Mouse (Mus musculus) skeletal muscle tissue, adult 2 months (tissue): ENCODE measurements around the gene Efcab11.
A peak's percentile ranks its signal among the peaks of the same experiment; 100 is the strongest.

Experiments used
- DNase-seq: peaks from one replicate; pipeline ENCODE4 v3.0.0-alpha.2; 2012; ENCODE audit warnings: low read depth, low spot score

The Efcab11 gene

DNA sequence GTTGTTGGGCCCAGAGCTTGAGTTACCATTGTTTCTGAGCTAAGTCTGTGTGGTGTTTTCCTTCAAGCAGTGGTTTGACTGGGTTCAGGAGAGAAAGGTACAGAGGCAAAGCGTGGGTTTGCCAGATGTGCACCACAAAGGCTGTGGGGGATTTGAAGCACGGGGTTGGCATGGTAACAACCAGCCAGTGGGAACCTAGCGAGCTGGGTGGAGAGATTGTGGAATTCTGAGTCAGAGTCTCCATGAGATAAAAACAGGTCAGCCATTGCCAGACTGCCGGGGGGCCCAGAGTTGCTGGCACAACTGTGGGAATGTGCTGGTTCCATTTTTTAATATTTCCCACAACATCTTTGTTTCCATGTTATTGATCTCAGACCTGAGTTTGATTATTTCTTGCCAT lies 202.6 kb downstream of the Efcab11 start:
- DNase-seq: no peak

DNA sequence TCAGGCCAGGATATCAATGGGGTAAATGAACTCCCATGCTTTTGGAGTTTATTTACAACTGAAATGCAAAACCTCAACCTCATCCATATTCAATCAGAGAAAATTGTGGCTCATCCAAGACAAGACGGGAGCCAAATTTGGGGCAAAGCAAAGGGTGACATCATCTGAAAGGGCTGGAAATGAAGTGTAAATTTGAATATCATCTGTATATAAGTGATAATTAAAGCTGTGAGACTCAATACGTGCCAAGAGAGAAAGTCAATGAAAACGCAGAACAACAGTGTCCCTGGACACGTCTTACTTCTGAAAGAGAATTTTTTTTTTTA lies 212.4 kb downstream of the Efcab11 start:
- no peak for DNase-seq

DNA sequence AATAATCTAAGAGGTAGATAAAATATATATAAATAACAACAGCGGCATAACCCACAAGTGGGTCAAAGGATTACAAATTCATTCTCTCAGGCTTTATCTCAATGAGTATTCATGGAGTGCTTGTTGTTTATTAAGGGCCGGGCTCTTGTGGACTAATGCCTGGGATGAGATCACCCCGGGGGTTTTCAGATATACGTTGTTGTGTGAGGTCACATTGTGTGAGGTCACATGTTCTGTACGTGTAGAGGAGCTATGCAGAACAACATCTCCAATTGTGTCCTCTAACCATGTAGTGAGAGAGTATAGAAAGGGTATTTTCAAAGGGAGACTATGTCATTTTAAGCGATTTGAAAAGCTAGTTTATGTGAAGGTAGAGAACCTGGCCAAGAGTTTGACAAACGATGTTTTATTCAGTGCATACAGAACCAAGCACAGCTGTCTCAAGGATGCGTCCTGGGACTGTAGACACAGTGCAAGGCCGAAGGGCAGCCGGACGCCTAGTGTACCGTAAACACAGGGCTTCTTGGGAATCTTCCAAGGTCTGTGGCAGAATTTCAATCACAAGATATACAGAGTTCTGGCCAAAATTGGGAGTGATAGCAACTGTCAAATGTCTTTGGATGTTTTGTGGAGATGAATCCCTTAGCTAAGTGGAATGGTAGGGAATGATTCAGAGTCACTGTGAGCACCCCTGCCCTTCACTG lies 212.9 kb downstream of the Efcab11 start:
- DNase-seq: no peak

DNA sequence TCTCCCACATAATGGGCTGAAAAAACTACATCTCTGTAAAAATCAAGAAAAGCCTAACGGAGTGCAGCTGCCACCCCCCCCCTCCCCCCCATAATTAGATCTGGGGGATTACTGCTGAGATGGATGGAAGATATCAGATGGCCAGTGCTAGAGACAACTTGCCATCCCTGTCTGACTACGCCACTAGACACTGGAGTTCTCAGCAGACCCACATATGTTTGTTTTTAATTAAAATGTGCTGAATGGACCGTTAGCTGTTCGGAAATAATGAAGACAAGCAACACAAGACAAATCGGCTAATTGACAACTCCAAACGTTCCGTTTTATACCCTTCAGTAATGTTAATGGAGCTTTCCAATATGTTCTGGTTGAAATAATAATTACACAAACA lies 213.5 kb downstream of the Efcab11 start:
- no peak for DNase-seq

DNA sequence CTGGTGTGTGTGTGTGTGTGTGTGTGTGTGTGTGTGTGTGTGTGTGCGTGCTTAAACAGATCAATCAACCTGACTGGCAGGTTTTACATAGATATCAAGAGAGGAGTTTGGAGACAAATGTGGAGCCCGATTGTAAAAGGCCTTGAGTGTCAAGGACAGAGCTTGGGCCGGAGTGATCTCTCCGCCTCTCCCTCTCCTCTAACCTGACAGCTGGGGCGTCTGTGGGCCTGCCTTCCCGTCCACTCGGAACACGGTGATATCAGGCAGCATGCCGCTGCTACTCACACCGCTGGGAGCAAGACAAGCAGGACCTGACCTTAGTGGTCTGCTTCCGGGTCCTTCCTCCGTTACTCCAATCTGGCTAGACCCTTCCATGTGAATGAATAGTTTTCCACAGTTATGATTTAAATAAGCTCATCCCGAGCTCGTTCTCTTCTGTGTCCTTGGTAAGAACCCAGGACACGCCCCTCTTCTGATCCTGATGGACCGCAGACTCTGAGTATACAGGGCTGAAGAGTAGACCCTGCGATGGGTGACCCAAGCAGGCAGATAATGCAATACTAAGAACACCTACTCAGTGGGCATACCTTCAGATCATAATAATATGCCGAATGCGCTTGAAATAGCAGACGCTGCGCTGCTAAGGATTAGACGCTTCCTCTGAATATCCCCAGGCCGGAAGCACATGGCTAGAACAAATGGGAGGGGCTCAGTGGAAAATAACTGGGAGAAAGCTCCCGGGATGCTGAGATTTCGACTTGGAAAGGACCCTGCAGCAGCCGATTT lies 214.1 kb downstream of the Efcab11 start:
- DNase-seq: peak; percentile 30

DNA sequence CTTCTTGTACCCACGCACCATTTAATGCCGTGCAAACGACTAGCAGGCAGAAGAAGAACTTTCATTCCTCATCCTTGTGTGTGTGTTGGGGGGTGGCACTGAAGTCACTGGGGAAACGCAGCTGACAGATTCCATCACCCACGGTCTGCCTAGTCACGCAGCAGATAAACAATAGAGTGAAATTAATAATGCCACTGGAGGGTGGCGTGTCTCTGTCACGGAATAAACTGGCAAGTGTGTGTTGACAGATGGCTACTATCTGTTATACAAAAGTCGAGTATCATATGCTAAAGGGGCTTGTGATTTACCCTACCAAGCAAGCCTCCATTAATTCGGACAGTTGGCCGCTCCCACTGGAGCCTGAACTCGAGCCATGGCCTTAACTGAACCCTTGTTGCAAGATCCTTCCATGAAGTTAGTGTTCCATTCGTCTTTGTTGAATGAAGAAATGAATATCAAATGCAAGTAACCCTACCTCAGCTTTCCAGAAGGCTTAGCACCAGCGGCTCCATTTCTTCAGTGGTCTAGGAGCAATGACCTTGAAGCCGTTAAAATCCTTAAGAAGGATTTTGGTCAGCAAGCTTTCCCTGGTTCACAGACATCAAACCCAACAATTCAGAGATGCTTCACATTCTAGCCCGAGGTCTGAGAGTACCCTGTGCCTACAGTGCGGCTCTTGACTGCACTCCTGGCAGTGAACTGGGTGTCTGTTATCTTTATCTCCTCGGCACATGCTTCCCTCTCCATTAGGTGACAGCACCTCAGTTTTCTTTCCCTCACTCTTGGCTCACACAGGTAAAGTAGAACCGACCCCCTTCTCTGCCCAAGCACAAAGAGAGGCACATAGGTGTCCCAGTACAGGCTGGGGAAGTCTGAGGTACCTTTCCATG lies 229.0 kb downstream of the Efcab11 start:
- peak; percentile 23 for DNase-seq

DNA sequence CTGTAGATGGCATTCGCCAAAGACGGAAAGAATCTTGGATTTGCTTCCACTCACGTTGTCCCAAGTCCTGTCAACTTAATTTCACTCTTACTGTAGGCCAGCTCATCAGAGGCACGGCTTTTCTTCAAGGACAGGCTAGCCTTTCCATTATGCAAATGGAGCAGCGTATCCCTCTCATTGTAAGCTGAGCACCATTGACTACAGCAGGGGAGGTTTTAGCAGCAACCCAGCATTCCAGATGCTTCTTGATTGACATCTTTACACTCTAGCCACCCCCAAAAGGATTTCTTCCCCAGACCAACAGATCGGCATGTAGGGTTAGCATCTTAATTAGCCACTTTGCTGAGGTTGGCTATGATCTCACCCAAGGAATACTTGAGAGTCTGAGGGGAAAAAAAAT lies 231.8 kb downstream of the Efcab11 start:
- no peak for DNase-seq

DNA sequence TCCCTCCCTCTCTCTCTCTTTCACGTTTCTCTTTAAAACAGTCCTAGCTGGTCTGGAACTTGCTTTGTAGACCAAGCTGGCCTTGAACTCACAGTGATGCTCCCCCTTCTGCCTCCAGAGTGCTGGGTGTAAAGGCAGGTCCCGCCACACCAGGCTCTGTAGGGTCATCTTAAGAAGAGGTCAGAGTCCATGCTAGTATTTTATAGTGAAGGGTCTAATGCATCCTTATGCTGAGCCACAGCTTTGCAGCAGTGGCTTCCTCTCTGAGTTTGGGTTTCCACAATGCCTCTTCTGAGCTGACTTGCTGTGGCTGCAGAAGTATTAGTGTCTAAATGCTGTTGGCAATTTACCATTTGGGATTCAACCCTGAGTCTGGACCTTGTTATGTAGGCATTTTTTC lies 234.5 kb downstream of the Efcab11 start:
- no peak for DNase-seq

DNA sequence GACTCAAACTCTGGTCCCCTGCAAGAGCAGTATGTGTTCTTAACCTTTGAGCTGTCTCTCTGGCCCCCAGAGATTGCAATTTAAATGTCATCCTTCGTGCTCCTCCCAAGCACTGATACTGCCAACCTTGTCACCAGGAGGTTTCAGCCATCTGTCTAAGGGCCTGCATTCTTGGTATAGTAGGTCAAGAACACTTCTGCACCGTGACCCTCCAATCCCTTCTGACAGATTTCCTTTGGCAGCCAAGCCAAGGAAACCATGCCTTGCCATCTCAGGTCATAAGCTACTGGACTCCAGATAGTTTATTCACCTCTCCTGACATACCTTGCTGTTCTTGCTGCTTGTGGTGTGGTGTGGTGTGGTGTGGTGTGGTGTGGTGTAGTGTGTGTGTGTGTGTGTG lies 235.5 kb downstream of the Efcab11 start:
- no peak for DNase-seq

DNA sequence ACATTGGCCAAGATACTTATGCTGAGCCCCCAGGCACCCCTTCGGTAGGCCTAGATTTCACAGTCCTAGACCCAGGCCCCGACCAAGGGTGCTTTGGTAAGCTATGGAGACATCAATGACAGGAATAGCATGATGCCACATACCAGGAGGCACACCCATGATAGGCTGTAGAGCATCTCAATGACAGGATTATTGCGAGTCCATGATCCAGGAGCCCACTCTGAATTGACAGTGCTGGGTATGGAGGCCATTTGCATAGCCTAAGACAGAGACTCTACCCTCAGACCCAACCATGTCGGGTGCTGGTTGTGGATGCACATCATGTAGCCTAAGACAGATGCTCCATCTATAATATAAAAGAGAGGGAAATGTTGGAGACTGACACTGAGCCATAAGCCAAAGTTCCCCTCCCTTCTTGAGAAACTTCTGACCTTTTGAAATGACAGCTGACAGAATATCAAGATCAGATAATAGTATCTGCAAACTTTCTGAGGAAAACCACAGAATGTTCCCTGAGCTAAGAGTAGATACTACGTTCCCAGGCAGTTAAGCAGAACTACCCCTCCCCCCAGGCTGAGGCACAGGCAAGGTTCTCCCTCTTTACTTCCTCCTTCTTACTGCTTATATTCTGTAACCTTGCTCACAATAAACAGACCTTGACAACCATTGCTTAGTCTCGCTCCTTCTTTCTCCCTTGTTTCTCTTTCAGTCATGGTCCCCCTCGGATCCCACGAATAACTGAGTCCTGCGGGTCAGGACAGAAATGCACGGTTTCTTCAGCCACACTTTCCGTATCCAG lies 237.5 kb downstream of the Efcab11 start:
- peak; percentile 46 for DNase-seq

DNA sequence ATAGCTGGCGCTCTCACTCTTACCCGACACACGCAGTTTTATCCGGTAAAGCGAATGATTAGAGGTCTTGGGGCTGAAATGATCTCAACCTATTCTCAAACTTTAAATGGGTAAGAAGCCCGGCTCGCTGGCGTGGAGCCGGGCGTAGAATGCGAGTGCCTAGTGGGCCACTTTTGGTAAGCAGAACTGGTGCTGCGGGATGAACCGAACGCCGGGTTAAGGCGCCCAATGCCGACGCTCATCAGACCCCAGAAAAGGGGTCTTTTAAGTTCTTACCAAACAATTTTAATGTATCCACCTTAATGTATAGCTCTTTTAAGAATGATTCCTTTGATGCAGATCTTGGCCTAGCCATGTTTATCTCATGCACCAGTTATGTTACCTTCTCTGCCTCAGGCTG lies 238.8 kb downstream of the Efcab11 start:
- DNase-seq: no peak

DNA sequence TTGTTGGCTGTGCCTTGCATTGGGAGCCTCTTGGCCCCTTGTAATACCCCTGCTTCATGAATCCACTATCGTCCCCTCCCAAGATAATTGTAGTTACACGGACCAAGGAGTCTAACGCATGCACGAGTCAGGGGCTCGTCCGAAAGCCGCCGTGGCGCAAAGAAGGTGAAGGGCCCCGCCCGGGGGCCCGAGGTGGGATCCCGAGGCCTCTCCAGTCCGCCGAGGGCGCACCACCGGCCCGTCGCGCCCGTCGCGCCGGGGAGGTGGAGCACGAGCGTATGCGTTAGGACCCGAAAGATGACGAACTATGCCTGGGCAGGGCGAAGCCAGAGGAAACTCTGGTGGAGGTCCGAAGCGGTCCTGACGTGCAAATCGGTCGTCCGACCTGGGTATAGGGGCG lies 239.3 kb downstream of the Efcab11 start:
- DNase-seq: no peak
